Mouse (Mus musculus) embryonic fibroblast, embryonic 13.5 days (primary cell): ENCODE data around the gene Hivep2.
A peak's percentile ranks its signal among the peaks of the same experiment; 100 is the strongest.

Experiments used
- CTCF ChIP-seq: IDR thresholded peaks from 2 replicates; pipeline ENCODE4 v1.5.1; 2011; ENCODE audit warnings: mild to moderate bottlenecking, control low read depth, low read length, moderate library complexity, borderline replicate concordance; ENCODE audit not compliant: insufficient read depth
- POLR2A ChIP-seq: IDR thresholded peaks from 2 replicates; pipeline ENCODE4 v1.6.1; 2011; ENCODE audit warnings: low read depth, mild to moderate bottlenecking, control low read depth, low read length, moderate library complexity

DNA sequence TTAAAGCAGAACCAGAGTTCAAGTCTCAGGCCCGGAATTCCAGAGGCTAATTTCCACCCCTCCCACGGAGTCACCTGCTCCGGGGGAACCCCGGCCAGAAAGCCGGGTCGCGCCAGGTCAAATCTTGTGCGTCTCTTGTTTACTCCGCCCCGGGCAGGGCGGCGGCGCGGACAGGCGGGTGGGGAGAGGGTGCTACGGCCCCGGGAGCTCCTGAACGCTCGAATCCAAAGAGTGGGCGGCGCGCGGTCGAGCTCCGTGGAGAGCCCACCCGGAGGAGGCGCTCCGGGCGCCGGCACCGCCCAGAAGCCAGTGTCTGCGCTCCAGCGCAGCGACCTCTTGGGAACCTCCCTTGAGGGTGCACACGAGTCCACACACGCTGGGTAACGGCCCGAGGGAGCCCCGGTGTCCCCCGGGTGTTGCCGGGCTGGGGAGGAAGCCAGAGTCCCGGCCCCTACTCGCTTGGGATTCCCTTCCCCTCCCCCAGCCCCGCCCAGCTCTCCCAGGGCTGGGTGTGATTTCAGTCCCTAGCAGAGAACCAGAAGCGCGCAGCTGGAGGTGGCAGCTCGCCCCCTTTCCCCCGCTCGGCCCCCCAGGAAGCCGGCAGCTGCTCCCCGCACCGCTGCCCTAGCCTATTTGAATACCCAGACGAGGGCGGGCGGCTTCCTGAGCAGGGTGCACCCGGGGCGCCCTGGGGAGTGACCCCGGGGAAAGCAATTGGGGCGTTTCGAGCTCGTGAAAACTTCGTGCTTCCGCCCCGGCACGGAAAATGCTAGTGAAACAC lies 1.2 kb upstream of the Hivep2 start:
- TF ChIP-seq POLR2A, result peak; percentile 66; the same call in 1 of the 2 replicates
- no peak for TF ChIP-seq CTCF
